Mouse (Mus musculus) brain, embryonic 14.5 days (tissue): ENCODE results near the gene Gmppb. TPM values are rescaled to one million over a fixed set of nuclear protein-coding genes. Genes with fewer than 3 reads are reported as not detected.
A peak's percentile ranks its signal among the peaks of the same experiment; 100 is the strongest.

Experiments
- DNase-seq: peaks from one replicate; pipeline ENCODE4 v3.0.0-alpha.2; 2011; ENCODE audit warnings: low read depth
- CTCF ChIP-seq: fragments of 200-500 bp; IDR thresholded peaks from 2 replicates; pipeline ENCODE4 v1.5.1; 2012; ENCODE audit warnings: inconsistent platforms, mild to moderate bottlenecking, moderate library complexity, borderline replicate concordance; ENCODE audit not compliant: insufficient read depth, insufficient read length; ENCODE audit errors: extremely low read depth
- POLR2A ChIP-seq: fragments of 200-500 bp; IDR thresholded peaks from 2 replicates; pipeline ENCODE4 v1.6.1; 2012; ENCODE audit warnings: mild to moderate bottlenecking, inconsistent platforms, borderline replicate concordance; ENCODE audit not compliant: poor library complexity, insufficient read depth, insufficient read length, severe bottlenecking; ENCODE audit errors: extremely low read depth
- polyA plus RNA-seq: library from polyadenylated mRNA; depleted of rRNA; stranded (reverse); fragments of >200 nt; gene quantifications from 2 replicates; pipeline ENCODE4 v1.2.3, GENCODE M21; 2012; rRNA removed

Gmppb gene
- polyA plus RNA-seq, 1 experiment, result 15.7 TPM

DNA sequence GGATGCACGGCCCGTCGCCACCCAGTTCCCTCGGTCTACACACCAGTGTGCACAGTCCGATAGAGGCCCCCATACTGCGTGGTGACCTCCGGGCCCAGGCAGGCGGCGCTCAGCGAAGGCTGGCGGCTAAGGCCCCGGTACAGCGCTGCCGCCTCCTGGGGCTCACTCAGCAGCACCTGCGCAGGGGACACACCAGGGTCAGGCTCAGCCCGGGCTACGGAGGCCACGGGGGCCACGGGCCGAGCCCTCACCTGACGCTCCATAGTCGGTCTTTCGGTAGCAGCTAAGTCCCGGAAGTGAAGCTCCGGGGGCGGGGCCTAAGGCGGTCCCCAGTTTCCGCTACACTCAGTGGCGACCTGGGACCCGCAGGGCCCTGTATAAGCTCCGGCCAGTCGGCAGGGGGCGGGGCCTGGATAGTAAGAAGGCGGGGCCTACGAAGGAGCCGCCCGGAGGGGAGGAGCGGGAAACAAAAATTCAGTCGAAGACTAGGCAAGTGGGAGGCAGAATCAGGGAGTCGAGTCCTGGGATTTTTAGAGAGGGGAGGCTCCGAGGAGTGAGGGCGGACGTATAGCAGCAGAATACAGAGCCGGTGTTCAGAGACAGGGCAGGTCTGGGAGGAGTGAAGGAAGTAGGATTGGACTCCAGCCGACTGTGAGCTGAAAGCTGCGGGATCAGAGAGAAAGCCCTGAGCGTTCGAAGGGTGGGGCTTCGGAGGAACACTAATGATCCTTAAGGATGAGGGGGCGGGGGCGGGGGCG is 45.3 kb downstream of the Gmppb start, which contains the start of gene Apeh:
Apeh (minus strand) TSS at position 423 of the 758 bp plus-strand sequence.
- DNase-seq, result peak; percentile 96
- TF ChIP-seq POLR2A (peak; percentile 4; the same call in 1 of the 2 replicates), CTCF (no peak)

DNA sequence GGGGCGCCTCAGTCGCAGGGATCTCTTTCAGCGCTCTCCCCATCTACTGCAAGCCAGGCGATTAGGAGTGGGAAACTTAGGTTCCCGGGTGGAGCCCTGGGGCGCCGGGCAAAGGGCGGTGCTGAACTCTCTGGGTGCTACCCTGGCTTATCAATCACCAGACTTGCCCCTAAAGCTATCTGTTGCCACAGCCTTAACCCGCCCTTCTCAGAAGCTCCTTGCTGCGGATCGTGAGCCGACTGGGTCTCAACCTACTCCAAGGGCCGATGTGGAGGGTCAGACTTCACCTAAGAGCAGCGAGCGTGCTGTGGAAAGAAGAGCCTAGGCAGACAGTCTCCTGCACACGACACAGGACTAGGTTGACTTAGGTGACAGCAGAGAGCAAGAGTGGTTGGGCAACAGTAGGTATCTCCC is 46.0 kb downstream of the Gmppb start:
- TF ChIP-seq POLR2A (no peak), CTCF (no peak)
- DNase-seq, result peak; percentile 30

DNA sequence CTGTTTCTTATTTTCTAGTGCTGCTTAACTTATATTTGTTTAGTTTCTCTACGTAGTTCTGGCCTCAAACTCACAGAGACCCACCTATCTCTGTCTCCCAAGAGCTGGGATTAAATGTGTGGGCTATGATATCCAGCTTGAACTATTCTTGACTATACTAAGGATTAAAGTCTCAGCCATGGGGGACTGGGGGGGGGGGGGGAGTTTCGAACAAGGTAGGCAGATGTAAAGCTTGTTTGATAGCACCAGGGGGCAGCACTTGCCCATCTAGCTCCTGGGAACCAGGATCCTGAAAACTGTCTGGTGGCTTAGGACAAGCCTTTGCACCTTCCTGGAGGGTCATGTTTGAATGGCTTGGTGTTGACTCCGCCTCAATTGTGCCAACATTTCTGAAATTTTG is 46.5 kb downstream of the Gmppb start:
- peak; percentile 84 for DNase-seq
- peak; percentile 78 for TF ChIP-seq CTCF
- no peak for TF ChIP-seq POLR2A

DNA sequence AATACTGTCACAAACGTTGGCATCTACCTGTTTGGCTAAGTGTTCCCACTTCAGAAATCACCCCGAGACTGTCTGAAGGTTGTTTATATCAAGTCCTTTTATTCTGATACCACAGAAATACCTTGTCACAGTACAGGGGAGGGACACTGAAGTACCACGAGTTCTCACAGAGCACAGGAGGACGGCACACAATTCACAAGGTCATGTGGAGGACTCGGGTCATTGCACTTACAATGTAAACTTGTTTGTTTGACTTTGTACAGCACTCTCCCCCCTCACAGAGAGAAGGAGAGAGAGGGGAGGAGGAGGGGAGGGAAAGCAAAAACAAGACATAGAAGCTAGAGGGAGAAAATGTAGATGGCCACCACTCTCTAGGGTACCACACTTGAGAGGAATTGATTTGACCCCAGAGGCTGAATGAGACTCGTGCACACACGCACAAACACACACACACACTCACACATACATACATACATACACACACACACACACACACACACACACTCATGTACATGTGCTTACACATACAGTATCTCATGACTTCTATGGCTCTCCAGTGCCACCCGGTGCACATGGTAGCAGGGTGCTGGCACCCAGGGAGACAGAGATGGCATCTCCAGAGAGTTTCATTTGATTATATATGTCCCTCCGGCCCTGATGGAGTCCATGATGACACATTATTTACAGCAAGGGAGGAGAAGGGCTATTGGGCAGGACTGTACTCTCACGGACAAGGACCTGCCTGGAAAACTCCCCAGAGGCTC is 47.1 kb downstream of the Gmppb start:
- no peak for DNase-seq
- TF ChIP-seq CTCF (no peak), POLR2A (no peak)

- no peak for DNase-seq
Observed at GRCm38 (mm10) chr9:108099619-108100018, 50.6 kb downstream of the Gmppb start.

More at GRCm38 (mm10) chr9:108099619-108100018, 50.6 kb downstream of the Gmppb start:
- TF ChIP-seq POLR2A, result no peak
- TF ChIP-seq CTCF, result no peak

Other genes starting within 250 kb of the Gmppb start
- 82.3 and 90.4 TPM in 2 replicates for gene Rbm6, start 176.0 kb upstream of the Gmppb start, polyA plus RNA-seq
- 31.5 and 37.2 TPM in 2 replicates for gene Mon1a, start 161.1 kb upstream of the Gmppb start, polyA plus RNA-seq
- gene Mst1r, start 142.4 kb upstream of the Gmppb start, polyA plus RNA-seq, result 4.2 and 6.5 TPM in 2 replicates
- not detected in 2 replicates for gene Actl11, start 120.8 kb upstream of the Gmppb start, polyA plus RNA-seq
- 40.3 and 70.1 TPM in 2 replicates for gene Camkv, start 113.6 kb upstream of the Gmppb start, polyA plus RNA-seq
- 6.9 and 7.8 TPM in 2 replicates for gene Traip, start 99.1 kb upstream of the Gmppb start, polyA plus RNA-seq
- 4.3 and 5.8 TPM in 2 replicates for gene Uba7, start 73.7 kb upstream of the Gmppb start, polyA plus RNA-seq
- gene Gm20661, start 66.2 kb upstream of the Gmppb start, polyA plus RNA-seq, result 1.3 and 1.7 TPM in 2 replicates
- 13.3 and 14.6 TPM in 2 replicates for gene Inka1, start 63.4 kb upstream of the Gmppb start, polyA plus RNA-seq
- gene Cdhr4, start 56.7 kb upstream of the Gmppb start, polyA plus RNA-seq, result 6.1 and 6.7 TPM in 2 replicates
- gene Gm20662, start 52.9 kb upstream of the Gmppb start, polyA plus RNA-seq, result 2.3 and 4.5 TPM in 2 replicates
- gene Ip6k1, start 46.7 kb upstream of the Gmppb start, polyA plus RNA-seq, result 163 and 198 TPM in 2 replicates
- gene Amigo3, start 3.9 kb downstream of the Gmppb start, polyA plus RNA-seq, result 3.6 and 4.0 TPM in 2 replicates
- gene Mst1, start 31.2 kb downstream of the Gmppb start, polyA plus RNA-seq, result 0.08 and 0.10 TPM in 2 replicates
- 93.3 and 93.5 TPM in 2 replicates for gene Rnf123, start 34.1 kb downstream of the Gmppb start, polyA plus RNA-seq
- gene Apeh, start 45.4 kb downstream of the Gmppb start, polyA plus RNA-seq, result 65.1 and 81.4 TPM in 2 replicates
- gene Bsn, start 141.1 kb downstream of the Gmppb start, polyA plus RNA-seq, result 18.7 and 40.0 TPM in 2 replicates
- 25.9 and 58.1 TPM in 2 replicates for gene Dag1, start 214.7 kb downstream of the Gmppb start, polyA plus RNA-seq
- gene Nicn1, start 241.2 kb downstream of the Gmppb start, polyA plus RNA-seq, result 113 and 115 TPM in 2 replicates
- gene Amt, start 247.6 kb downstream of the Gmppb start, polyA plus RNA-seq, result 58.0 and 67.8 TPM in 2 replicates